Mouse (Mus musculus): ENCODE measurements around the gene Swi5. TPM values are rescaled to one million over a fixed set of nuclear protein-coding genes. Genes with fewer than 3 reads are reported as not detected.
A peak's percentile ranks its signal among the peaks of the same experiment; 100 is the strongest.

The Swi5 gene
- polyA plus RNA-seq, 1 experiment from 2014 or later = 397 TPM

Small RNA genes within 50 kb of the gene (microRNA-seq; reads per million reads assigned to microRNA genes)
- gene Gm23363 (0.73 reads per million), gene Mir199b (468 reads per million, percentile 68 among the genes with 10 or more reads in this experiment)

Other genes starting within 250 kb of the Swi5 start
- 0.67 and 0.88 TPM in 2 replicates for gene Fam78a, start 203.2 kb downstream of the Swi5 start, polyA plus RNA-seq (2016; fragmentation: Nextera tagmentation; extraction: Ambion mirVana)
- 7.0 and 7.2 TPM in 2 replicates for gene Plpp7, start 192.5 kb downstream of the Swi5 start, polyA plus RNA-seq (2016; fragmentation: Nextera tagmentation; extraction: Ambion mirVana)
- 96.9 and 110 TPM in 2 replicates for gene Prrc2b, start 137.0 kb downstream of the Swi5 start, polyA plus RNA-seq (2016; fragmentation: Nextera tagmentation; extraction: Ambion mirVana)
- gene Pomt1, start 51.5 kb downstream of the Swi5 start, polyA plus RNA-seq (2016; fragmentation: Nextera tagmentation; extraction: Ambion mirVana) = 26.6 and 29.4 TPM in 2 replicates
- gene Uck1, start 27.9 kb downstream of the Swi5 start, polyA plus RNA-seq (2016; fragmentation: Nextera tagmentation; extraction: Ambion mirVana) = 76.5 and 78.4 TPM in 2 replicates
- 23.0 and 26.5 TPM in 2 replicates for gene Golga2, start 691 bp downstream of the Swi5 start, polyA plus RNA-seq (2016; fragmentation: Nextera tagmentation; extraction: Ambion mirVana)
- 59.1 and 67.5 TPM in 2 replicates for gene Ciz1, start 64.3 kb upstream of the Swi5 start, polyA plus RNA-seq (2016; fragmentation: Nextera tagmentation; extraction: Ambion mirVana)
- gene Dnm1, start 65.3 kb upstream of the Swi5 start, polyA plus RNA-seq (2016; fragmentation: Nextera tagmentation; extraction: Ambion mirVana) = 18.6 and 19.4 TPM in 2 replicates
- gene 1110008P14Rik, start 93.9 kb upstream of the Swi5 start, polyA plus RNA-seq (2016; fragmentation: Nextera tagmentation; extraction: Ambion mirVana) = 51.0 and 51.4 TPM in 2 replicates
- gene Lcn2, start 100.2 kb upstream of the Swi5 start, polyA plus RNA-seq (2016; fragmentation: Nextera tagmentation; extraction: Ambion mirVana) = 0.45 and 0.50 TPM in 2 replicates
- gene Ptges2, start 107.8 kb upstream of the Swi5 start, polyA plus RNA-seq (2016; fragmentation: Nextera tagmentation; extraction: Ambion mirVana) = 29.6 and 29.9 TPM in 2 replicates
- gene Naif1, start 162.4 kb upstream of the Swi5 start, polyA plus RNA-seq (2016; fragmentation: Nextera tagmentation; extraction: Ambion mirVana) = 6.1 and 6.2 TPM in 2 replicates
- gene Slc25a25, start 163.4 kb upstream of the Swi5 start, polyA plus RNA-seq (2016; fragmentation: Nextera tagmentation; extraction: Ambion mirVana) = 38.8 and 39.9 TPM in 2 replicates
- 8.7 and 9.6 TPM in 2 replicates for gene Fam102a, start 247.3 kb upstream of the Swi5 start, polyA plus RNA-seq (2016; fragmentation: Nextera tagmentation; extraction: Ambion mirVana)

Data from forebrain, embryonic 12.5 days (tissue).